Mouse (Mus musculus): ENCODE data around the gene Marveld2. TPM values are rescaled to one million over a fixed set of nuclear protein-coding genes. Genes with fewer than 3 reads are reported as not detected.

The Marveld2 gene
- polyA plus RNA-seq, 1 experiment from 2014 or later: 14.0 TPM

DNA sequence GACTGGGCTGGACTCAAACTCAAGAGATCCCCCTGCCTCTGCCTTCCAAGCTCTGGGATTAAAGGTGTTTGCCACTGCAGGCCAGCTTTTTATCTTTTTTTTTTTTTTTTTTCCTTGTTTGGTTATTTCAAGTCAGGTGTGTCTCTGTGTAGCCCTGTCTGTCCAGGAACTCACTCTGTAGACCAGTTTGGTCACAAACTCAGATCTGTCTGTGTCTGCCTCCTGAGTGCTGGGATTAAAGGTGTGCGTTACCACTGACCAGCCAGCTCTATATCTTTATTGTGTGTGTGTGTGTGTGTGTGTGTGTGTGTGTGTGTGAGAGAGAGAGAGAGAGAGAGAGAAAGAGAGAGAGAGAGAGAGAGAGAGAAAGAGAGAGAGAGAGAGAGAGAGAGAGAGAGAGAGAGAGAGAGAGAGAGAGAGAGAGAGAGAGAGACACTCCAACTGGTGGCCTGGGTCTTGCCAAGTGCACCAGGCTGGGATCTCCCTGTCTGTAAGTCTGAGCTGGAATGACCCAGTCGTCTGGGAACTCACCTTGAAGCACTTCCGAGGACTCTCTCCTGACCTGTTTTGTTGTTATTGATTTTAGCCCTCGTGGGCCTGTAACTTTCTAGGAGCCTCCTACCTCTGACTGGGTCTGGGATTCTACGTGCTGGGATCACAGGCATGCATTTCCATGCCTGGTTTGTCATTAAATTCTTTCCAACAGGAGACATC, 21.8 kb downstream of the Marveld2 start:
- Histone ChIP-seq H3K9ac (no peak overlapping the region), H3K9me3 (replicated peaks) (no peaks in the 10 kb centered on the region), H3K27ac (no peak overlapping the region), H3K27me3 (no peaks in the 10 kb centered on the region), H3K4me1 (no peaks in the 10 kb centered on the region), H3K4me3 (replicated peaks) (no peak overlapping the region), H3K36me3 (0 out of 2 replicates have a peak, but pooled peaks cover 11% of the 10 kb centered on the region), H3K4me2 (no peak overlapping the region)
- ATAC-seq (replicated peaks; ENCODE audit: low FRiP score): no peak
- 66% methylated on average over 5 of the region's 5 CpGs for WGBS

DNA sequence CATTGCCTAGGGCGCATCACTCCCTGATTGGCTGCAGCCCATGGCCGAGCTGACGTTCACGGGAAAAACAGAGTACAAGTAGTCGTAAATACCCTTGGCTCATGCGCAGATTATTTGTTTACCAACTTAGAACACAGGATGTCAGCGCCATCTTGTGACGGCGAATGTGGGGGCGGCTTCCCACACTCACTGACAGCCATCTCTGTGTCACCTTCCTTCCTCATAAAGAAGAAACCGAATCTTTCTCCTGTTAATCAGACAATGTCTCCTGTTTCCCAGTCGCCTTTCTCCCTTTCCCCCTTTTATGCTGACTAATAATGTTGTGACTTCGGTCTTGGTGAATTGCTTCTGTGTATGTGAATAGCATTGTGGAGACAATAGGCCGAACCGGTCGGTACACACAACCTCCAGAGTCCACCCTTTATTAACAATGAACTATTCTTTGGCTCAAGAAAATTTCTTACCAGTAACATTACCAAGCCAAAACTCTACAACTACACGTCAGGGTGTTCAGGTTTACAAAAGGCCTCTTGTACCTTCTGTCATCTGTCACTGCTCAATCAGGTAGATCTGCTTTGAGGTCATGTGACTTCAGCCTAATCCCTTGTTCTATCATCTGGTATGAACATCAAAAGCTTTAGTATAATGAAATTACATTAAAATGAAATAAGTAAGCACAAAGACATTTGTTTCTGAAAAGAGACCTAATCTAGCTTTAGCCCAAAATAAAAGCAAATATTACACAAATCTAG, 22.6 kb downstream of the Marveld2 start:
- H3K4me3 ChIP-seq (replicated peaks): no peak overlapping the region
- ATAC-seq (replicated peaks; ENCODE audit: low FRiP score): no peak
- 0 out of 2 replicates have a peak, but pooled peaks cover 9% of the 10 kb centered on the region for H3K36me3 ChIP-seq
- peak overlapping the region; percentile 32 for H3K4me2 ChIP-seq
- no peaks in the 10 kb centered on the region for H3K4me1 ChIP-seq
- no peaks in the 10 kb centered on the region for H3K9me3 ChIP-seq (replicated peaks)
- no peaks in the 10 kb centered on the region for H3K27me3 ChIP-seq
- 55% methylated on average over 12 of the region's 17 CpGs for WGBS
- no peak overlapping the region for H3K9ac ChIP-seq
- peak overlapping the region; percentile 29; the same call in 1 of the 2 replicates for H3K27ac ChIP-seq

DNA sequence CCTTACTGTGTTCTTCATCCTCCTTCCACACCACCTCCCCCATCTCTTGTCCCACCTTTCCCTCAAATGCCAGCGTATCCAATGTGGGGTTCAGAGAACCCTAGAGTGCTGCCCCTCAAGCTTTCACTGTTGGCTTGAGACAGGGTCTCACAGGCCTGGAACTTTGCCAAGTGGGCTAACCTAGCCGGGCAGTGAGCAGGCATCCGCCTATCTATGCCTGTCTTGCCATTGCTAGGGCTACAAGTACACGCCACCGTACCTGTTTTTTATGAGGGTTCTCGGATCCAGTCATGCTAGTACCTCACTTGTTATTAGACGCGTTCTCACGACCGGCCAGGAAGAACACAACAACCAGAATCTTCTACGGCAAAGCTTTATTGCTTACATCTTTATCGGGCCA, 28.1 kb downstream of the Marveld2 start:
- Histone ChIP-seq H3K4me2 (no peak overlapping the region), H3K9me3 (replicated peaks) (no peaks in the 10 kb centered on the region), H3K27ac (no peak overlapping the region), H3K4me1 (no peaks in the 10 kb centered on the region), H3K9ac (no peak overlapping the region), H3K36me3 (no peaks in the 10 kb centered on the region), H3K27me3 (no peaks in the 10 kb centered on the region), H3K4me3 (replicated peaks) (no peak overlapping the region)
- no peak for ATAC-seq (replicated peaks; ENCODE audit: low FRiP score)
- 76% methylated on average over 12 of the region's 12 CpGs for WGBS

DNA sequence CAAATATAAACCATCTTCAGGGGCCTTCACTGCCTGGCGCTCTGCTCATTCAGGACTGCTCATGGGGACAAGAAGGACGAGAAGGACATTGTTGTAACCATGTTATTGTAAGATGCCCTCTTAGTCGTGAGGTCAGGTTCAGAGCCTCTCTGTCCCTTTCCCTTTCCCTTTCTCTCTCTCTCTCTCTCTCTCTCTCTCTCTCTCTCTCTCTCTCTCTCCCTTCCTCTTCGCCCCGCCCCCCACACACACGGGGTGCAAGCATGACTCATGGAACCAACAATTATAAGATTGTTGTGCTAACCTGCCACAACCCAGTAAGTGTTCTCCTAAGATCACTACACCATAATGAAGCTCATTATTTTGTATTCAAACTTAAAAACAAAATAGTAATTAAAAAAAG, 34.6 kb downstream of the Marveld2 start:
- no peak overlapping the region for H3K9ac ChIP-seq
- ATAC-seq (replicated peaks; ENCODE audit: low FRiP score): no peak
- H3K4me1 ChIP-seq: 0 out of 2 replicates have a peak, but pooled peaks cover 8% of the 10 kb centered on the region
- no peak overlapping the region for H3K4me3 ChIP-seq (replicated peaks)
- no peaks in the 10 kb centered on the region for H3K27me3 ChIP-seq
- no peaks in the 10 kb centered on the region for H3K36me3 ChIP-seq
- H3K9me3 ChIP-seq (replicated peaks): no peaks in the 10 kb centered on the region
- 0 out of 2 replicates have a peak overlapping the region, but pooled peaks have one; percentile 30 for H3K27ac ChIP-seq
- WGBS: 33% methylated on average over 6 of the region's 6 CpGs
- H3K4me2 ChIP-seq: no peak overlapping the region

DNA sequence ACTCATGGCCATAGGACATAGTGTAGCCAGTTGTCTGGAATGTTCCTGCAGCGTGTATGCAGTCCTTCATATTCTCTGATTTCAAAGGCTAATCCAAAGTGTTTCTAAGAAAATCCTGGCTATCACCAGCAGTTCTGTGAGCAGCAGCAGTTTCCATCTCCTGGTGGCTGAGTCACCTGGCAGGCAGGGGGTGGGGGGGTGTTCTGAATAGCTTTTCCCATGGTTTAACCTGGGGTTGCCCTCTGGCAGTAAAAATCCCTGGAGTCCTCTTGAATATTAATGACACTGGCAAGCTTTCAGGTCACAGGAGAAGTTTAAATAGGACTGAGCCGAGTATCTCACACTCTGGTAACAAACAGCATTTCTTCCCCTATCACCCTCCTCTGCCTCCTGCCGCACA, 35.1 kb downstream of the Marveld2 start:
- WGBS: 20% methylated on average over 3 of the region's 3 CpGs
- Histone ChIP-seq H3K36me3 (no peaks in the 10 kb centered on the region), H3K27ac (0 out of 2 replicates have a peak overlapping the region, but pooled peaks have one; percentile 30), H3K27me3 (no peaks in the 10 kb centered on the region), H3K4me1 (0 out of 2 replicates have a peak, but pooled peaks cover 8% of the 10 kb centered on the region), H3K4me2 (no peak overlapping the region), H3K4me3 (replicated peaks) (no peak overlapping the region), H3K9me3 (replicated peaks) (no peaks in the 10 kb centered on the region), H3K9ac (no peak overlapping the region)
- 0 out of 2 replicates have a peak, but pooled peaks have one; percentile 12 for ATAC-seq (replicated peaks; ENCODE audit: low FRiP score)

DNA sequence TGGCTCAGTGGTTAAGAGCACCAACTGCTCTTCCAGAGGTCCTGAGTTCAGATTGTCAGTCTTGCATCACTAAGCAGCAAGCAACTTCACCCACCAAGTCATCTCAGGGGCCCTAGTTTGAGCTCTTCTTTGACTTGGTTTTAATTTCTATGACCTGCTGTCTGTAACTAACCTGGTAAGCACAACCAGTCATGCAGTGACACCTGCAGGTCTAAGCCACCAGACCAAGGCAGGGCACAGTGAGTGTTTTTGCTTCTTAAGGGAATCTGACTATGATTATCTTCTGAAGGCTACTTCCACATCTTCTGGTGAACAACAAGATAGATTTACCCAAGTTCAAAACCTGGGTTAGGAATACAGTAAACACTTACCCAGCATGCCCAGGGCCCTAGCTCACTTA, 36.8 kb downstream of the Marveld2 start:
- no peak overlapping the region for H3K4me2 ChIP-seq
- no peak overlapping the region for H3K9ac ChIP-seq
- no peak overlapping the region for H3K4me3 ChIP-seq (replicated peaks)
- ATAC-seq (replicated peaks; ENCODE audit: low FRiP score): no peak
- H3K9me3 ChIP-seq (replicated peaks): no peaks in the 10 kb centered on the region
- H3K27me3 ChIP-seq: no peaks in the 10 kb centered on the region
- no peaks in the 10 kb centered on the region for H3K36me3 ChIP-seq
- no peak overlapping the region for H3K27ac ChIP-seq
- 0 out of 2 replicates have a peak, but pooled peaks cover 8% of the 10 kb centered on the region for H3K4me1 ChIP-seq

DNA sequence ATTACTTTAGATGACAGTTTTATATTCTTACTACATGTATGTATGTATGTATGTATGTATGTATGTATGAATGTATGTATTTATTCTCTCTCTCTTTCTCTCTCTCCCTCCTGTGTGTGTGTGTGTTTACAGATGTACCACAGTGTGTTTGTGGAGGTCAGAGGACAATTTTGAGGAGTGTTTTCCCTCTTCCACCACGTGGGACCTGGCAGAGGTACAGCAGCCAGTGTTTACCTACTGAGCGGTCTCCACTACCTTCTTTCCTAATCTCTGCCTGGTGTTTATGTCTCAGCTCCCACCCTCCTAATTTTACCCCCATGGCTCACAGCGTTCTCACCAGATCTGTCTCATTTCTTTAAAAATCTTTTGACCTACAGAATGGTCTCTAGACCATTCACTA, 37.6 kb downstream of the Marveld2 start:
- Histone ChIP-seq H3K27ac (no peak overlapping the region), H3K4me1 (0 out of 2 replicates have a peak, but pooled peaks cover 8% of the 10 kb centered on the region), H3K36me3 (no peaks in the 10 kb centered on the region), H3K4me3 (replicated peaks) (no peak overlapping the region), H3K4me2 (no peak overlapping the region), H3K9ac (no peak overlapping the region), H3K9me3 (replicated peaks) (no peaks in the 10 kb centered on the region), H3K27me3 (no peaks in the 10 kb centered on the region)
- 65% methylated on average over 3 of the region's 3 CpGs for WGBS
- ATAC-seq (replicated peaks; ENCODE audit: low FRiP score): no peak

DNA sequence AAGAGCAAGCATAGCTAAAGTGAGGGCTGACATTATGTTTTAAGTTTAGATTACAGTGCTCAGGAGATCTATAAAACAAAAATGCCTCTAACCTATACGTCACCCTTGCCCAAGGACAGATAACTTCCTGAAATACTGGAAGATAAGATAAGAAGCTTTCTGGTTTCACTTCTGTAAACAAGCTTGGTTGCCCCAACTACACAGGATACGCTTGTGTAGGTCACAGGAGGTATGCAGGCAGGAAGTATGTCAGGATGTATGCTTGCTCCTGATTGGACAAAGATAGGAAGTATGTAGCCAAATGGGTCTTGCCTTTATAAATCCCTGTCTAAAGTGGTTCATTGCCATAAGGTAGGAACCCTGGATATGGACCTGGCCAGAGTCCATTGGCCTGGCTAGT, 40.8 kb downstream of the Marveld2 start:
- Histone ChIP-seq H3K4me2 (no peak overlapping the region), H3K9ac (no peak overlapping the region), H3K4me1 (no peaks in the 10 kb centered on the region), H3K4me3 (replicated peaks) (no peak overlapping the region), H3K27ac (no peak overlapping the region), H3K36me3 (no peaks in the 10 kb centered on the region), H3K9me3 (replicated peaks) (no peaks in the 10 kb centered on the region), H3K27me3 (no peaks in the 10 kb centered on the region)
- WGBS: 44% methylated on average over 2 of the region's 2 CpGs
- no peak for ATAC-seq (replicated peaks; ENCODE audit: low FRiP score)

DNA sequence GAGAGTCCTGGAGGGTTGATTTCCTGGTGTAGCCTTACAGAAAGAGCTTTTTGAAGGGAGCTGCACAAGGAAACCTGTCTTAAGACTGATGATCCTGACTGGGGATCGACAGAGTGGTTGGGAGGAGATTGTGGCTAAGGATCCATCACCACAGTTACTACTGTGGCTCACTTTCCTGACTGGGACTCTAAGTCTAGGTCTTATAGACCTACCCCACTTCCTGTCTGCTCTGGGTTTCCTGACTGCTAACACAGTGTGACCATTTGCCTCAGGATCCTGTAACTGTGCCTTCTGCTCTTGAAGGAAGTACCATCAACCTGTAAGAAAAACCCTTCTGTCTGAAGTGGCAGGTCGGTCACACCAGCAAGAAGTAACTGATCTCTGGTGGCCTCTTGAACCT, 46.1 kb downstream of the Marveld2 start:
- H3K9me3 ChIP-seq (replicated peaks): no peaks in the 10 kb centered on the region
- 68% methylated on average over 2 of the region's 2 CpGs for WGBS
- H3K27ac ChIP-seq: no peak overlapping the region
- ATAC-seq (replicated peaks; ENCODE audit: low FRiP score): no peak
- H3K4me2 ChIP-seq: no peak overlapping the region
- no peaks in the 10 kb centered on the region for H3K36me3 ChIP-seq
- H3K27me3 ChIP-seq: no peaks in the 10 kb centered on the region
- H3K9ac ChIP-seq: no peak overlapping the region
- H3K4me3 ChIP-seq (replicated peaks): no peak overlapping the region
- no peaks in the 10 kb centered on the region for H3K4me1 ChIP-seq

DNA sequence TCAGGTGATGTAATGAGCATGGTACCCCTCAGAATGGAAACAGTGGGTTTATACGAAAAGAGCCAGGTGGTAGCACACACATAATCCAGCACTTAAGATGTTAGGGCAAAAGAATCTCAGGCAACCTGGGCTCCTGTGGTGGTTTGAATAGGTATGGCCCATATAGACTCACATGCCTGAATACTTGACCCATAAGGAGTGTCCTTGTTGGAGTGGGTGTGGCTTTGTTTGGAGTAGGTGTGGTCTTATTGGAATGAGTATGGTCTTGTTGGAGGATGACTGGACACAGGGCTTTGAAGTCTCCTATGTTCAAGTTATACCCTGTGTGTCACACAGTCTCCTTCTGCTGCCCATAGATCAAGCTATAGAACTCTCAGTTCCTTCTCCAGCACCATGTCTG, 48.4 kb downstream of the Marveld2 start:
- Histone ChIP-seq H3K4me1 (no peaks in the 10 kb centered on the region), H3K36me3 (no peaks in the 10 kb centered on the region), H3K27me3 (no peaks in the 10 kb centered on the region), H3K9me3 (replicated peaks) (no peaks in the 10 kb centered on the region), H3K27ac (no peak overlapping the region), H3K9ac (no peak overlapping the region), H3K4me3 (replicated peaks) (no peak overlapping the region), H3K4me2 (no peak overlapping the region)
- WGBS: 89% methylated on average over 1 of the region's 1 CpGs
- no peak for ATAC-seq (replicated peaks; ENCODE audit: low FRiP score)

DNA sequence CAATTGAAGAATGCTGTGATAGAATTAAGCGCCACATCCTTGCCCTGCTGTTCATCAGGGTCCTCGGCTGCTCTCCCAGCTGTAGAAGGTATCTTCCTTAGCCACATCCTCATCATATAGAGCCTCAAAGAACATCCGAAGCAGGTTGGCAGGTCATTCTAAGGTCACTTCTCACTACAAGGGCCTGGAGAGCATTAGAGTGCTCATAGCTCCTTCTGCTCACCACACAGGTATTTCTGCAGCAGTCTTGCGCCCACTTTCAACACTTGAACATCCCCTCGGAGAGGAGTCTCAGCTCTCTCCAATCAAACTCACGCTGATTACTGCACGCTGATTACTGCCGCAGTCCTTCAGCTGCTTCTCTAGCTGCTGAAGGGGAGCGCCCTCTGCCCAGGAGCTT, 57.3 kb downstream of the Marveld2 start:
- no peak for ATAC-seq (replicated peaks; ENCODE audit: low FRiP score)
- peaks cover 9% of the 10 kb centered on the region; the same call in 1 of the 2 replicates for H3K27me3 ChIP-seq
- H3K36me3 ChIP-seq: no peaks in the 10 kb centered on the region
- no peaks in the 10 kb centered on the region for H3K4me1 ChIP-seq
- no peaks in the 10 kb centered on the region for H3K9me3 ChIP-seq (replicated peaks)
- no peak overlapping the region for H3K27ac ChIP-seq
- H3K4me2 ChIP-seq: no peak overlapping the region
- H3K9ac ChIP-seq: no peak overlapping the region
- no peak overlapping the region for H3K4me3 ChIP-seq (replicated peaks)
- WGBS: 83% methylated on average over 9 of the region's 9 CpGs

DNA sequence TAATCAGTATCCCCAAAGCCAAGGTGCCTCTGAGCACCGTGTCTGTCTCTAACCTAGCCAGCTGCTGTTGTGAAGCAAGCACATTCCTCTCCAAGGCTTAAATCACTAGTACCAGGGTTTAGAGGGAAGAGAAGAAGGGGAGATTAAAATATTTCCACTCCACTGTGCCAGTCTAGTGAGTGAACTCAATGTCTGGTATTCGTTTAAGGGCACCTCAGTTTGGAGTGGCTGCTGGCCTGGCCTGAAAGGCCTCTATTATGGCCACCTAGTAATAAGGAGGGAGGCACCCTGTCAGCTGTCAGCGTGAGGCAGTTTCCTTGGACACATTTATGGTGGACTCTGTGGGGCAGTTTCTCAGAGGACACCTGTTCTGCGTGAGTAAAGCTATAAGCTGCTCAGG, 59.8 kb downstream of the Marveld2 start:
- no peak for ATAC-seq (replicated peaks; ENCODE audit: low FRiP score)
- WGBS: 53% methylated on average over 4 of the region's 4 CpGs
- Histone ChIP-seq H3K36me3 (no peaks in the 10 kb centered on the region), H3K27me3 (peaks cover 31% of the 10 kb centered on the region), H3K4me3 (replicated peaks) (no peak overlapping the region), H3K4me1 (peaks cover 11% of the 10 kb centered on the region), H3K4me2 (no peak overlapping the region), H3K9ac (no peak overlapping the region), H3K9me3 (replicated peaks) (no peaks in the 10 kb centered on the region), H3K27ac (no peak overlapping the region)

Data from kidney, embryonic 15.5 days (tissue).